Mouse (Mus musculus) embryo, embryonic 11 days (tissue): ENCODE measurements around the gene Olfr49.

Experiments used
- DNase-seq: peaks from one replicate; pipeline ENCODE4 v3.0.0-alpha.2; 2015

The Olfr49 gene

GRCm38 (mm10) chr14:54260196-54260595 is 24.5 kb downstream of the Olfr49 start:
- DNase-seq: no peak

GRCm38 (mm10) chr14:54259722-54260085 is 25.0 kb downstream of the Olfr49 start:
- no peak for DNase-seq

DNA sequence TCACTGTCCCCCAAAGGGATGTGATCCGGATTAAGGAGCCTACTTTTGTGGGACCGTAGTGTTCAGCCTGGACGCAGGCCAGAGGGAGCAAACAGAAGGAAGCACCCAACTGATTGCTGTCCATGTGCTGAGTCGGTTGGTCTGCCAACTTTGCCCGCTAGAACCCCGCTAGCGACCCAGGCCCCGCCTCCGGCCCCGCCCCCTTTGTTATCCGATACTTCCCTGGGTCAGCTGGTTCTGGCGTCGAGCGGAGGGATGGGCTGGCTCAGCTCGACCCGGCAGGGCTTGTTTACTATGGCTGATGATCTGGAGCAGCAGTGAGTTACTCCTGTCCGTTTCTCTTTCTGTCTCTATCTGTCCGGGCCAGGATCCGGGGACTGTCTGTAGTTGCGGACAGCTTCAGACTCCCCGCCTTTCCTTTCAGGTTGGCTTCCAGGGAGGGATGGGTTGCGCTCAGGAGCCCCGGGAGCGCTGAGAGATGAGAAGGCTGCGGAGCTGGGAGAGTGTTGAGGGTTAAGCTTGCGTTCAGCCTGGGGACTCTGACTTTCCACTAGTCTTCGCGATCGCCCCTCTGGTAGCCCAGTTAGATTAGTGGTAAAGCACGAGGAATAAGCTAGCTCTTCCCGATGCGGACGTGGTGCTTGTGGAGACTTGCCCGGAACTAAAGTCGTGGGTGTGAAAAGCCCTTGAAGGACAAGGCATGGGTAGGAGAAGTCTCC is 25.6 kb downstream of the Olfr49 start:
- DNase-seq: peak; percentile 94

GRCm38 (mm10) chr14:54258131-54258670 is 26.5 kb downstream of the Olfr49 start:
- no peak for DNase-seq

DNA sequence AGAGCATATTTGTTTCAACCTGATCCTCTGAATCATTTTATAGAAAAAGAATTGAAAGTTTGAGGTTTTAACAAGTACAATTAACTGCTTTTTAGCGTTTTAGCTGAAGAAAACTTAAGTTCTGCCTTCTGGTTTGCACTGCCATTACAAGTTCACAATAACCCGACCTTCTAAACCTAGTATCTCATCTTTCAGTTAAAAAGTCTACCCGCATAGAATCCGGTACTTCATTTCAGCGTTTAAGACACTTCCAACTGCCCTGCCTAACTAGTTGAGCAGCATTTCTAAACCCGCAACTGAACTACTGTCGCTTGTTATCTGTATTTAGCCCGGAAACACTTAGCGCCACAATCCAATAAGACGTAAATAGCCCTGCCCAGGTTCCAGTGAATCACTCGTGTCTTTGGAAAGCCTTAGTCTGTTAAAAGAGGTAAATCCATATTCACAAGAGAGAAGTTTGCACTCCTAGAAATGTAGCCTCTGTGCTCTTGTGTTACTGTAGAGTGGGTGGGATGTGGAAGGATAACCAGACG is 30.0 kb downstream of the Olfr49 start:
- DNase-seq: no peak

DNA sequence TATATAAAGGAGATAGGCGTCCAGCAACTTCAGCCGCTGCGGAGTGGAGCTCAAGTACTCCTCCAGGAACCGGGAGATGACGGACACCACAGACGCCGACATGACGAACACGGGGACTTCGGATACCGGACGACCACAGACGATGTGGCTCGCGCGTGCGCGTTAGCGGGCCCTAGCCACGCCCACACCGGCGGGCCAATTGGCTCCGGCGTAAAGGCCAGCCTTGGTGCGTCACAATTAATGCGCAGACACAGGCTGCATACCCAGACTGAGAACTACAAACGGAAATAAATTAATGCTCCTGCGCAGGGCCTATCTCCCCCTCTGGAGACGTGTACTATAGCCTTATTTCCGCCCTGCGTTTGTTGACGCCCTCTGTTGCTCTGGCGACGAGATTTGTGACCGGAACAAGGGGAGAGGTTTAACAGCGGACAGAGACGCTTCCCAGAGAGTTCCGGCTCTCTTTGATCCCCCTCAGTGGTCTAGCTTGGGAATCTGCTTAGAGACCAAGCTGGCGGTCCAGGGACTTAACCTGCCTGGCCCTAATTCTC is 30.9 kb downstream of the Olfr49 start, which contains the start of the genes Dad1 and Abhd4:
Gene Dad1 (minus strand): TSS at position 364 of the 551 bp plus-strand sequence.
Gene Abhd4 (plus strand): TSS at position 448 of the 551 bp plus-strand sequence.
- DNase-seq: peak; percentile 97

DNA sequence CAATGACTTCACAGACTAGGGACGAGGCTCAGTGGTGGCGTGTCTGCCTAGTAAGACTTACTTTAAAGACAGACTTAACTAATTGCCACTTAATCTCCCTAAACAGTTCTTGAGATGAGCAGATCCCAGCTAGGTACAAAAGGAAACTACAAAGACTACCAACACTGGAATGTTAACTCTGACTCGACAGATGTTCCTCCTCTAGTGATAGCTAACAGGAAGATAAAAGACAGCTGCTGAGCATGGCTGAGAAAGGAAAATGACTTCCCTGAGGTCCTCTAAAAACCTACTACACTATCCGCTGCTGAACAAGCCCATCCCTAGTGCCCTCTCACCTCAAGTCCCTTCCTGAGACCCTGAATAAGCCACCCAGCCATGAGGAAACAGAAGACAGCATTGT is 34.6 kb downstream of the Olfr49 start:
- no peak for DNase-seq

- DNase-seq: no peak
These were observed 35.4 kb downstream of the Olfr49 start for GRCm38 (mm10) chr14:54249326-54249725.

GRCm38 (mm10) chr14:54246232-54246631 is 38.5 kb downstream of the Olfr49 start:
- no peak for DNase-seq

- DNase-seq: peak; percentile 48
These were observed 40.6 kb downstream of the Olfr49 start for GRCm38 (mm10) chr14:54244183-54244582.

- no peak for DNase-seq
These were observed 44.2 kb downstream of the Olfr49 start for GRCm38 (mm10) chr14:54240542-54240941.

GRCm38 (mm10) chr14:54239002-54239736 is 45.6 kb downstream of the Olfr49 start:
- peak; percentile 82 for DNase-seq

GRCm38 (mm10) chr14:54236881-54237280 is 47.9 kb downstream of the Olfr49 start:
- DNase-seq: no peak

DNA sequence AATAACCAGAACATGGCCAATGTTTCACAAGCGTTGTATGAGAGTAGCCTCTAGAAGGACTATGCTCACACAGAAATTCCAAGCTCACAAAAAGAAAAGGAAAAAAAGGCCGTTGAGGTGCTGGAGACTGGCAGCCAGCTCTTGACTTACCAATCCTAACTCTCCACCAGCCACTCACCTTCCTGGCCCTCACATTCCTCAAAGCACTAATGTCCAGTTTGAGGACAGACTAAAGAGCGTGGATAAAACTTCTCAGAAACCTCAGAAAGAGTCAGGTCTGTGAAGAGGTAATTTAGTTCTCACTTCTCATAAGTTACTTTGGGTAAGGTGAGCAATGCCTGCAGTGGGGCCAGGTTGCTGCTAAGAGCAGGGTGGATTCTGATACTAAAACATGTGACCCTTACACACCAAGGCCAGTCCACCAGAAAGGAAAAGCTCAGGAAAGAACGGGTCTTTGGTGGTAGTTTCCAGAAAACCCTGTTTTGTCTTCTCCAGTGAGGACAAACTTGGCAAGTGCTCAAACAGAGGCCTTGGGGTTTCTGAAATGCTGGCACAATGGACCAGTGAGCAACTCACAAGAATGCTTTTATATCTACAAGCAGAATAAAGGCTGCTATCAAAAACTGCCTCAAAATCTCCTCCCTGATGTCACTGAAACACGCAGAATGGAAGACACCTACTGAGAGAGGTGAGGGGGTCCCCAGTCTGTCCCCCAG is 48.8 kb downstream of the Olfr49 start:
- no peak for DNase-seq

DNA sequence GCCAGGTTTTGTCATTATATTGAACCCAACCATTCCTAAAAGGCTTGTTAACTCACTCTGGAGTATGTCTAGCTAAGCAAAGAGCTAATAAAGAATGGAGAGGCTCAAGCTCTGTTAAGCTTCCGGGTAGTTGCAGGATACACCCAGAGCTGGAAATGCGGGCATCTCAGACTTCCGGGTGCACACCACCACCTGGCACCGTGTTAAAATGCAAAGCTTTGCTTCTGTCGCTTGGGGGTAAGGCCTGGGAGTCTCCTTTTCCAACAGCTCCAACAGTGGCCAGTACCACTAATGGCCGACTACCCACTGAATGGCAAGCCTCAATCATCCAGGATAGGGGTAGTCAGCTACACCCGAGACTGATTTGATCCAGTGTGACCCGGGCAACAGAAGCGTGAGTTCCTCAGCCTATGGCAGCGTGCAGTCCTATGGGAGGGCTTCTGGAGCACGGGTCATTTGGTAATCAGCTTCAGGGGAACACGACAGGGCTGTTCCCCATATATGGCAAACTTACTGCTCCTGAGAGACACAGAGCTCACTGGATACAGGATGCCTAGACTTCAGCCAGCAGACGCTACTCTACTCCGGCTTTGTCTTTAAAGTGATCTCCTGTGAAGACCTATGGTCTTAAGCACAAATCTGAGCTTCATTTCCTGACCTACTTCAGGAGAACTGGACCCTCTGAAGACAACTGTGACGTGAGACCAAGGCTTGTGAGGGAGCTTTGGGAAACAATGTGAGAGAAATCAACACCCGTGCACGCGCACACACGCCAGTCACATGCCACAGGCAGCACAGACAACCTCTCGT is 50.3 kb downstream of the Olfr49 start:
- no peak for DNase-seq

DNA sequence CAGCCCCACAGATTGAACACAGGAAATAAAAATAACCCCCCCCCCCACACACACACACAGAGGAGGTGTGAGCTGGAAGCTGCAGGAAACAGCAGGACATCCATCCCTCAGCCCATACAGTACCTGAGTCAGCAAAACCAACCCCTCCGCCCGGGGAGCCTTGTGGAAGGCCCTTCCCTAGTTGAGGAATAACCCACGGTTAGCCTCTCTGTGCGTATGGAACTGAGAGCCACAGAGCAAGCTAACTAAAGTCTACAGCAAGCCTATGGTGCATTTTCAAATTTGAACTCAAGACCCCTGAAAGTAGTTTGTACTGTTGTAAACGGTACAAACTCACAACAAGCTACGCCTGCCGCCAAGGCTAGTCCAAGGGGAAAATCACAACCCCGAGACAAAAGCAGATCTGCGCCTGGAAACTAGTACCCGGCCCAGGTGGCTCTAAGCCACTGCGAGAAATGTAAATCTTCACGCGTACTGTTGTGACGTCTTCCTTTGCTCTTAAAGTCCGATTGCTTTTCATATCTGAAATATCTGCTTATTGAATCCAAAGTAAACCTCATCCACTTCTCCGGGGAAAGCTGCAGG is 51.1 kb downstream of the Olfr49 start:
- DNase-seq: no peak

GRCm38 (mm10) chr14:54232811-54233558 is 51.8 kb downstream of the Olfr49 start:
- peak; percentile 36 for DNase-seq

DNA sequence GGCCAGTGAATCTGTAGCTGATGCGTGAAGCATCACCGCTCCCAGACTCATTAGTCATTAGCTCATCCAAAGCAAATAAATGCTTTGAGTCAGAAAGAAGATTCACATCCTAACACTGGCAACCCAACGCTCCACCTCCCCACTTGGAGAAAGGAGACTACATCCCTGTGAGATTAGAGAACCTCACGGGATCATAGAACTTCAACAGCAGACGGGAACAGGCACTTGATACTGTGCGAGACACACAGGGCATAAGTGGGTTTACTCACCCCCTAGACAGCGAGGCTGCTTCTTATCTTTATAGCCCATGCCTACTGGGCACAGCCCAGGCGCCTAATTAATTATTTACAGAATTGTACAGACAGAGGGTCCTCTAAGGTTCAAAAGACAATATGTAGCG is 52.6 kb downstream of the Olfr49 start:
- DNase-seq: no peak

DNA sequence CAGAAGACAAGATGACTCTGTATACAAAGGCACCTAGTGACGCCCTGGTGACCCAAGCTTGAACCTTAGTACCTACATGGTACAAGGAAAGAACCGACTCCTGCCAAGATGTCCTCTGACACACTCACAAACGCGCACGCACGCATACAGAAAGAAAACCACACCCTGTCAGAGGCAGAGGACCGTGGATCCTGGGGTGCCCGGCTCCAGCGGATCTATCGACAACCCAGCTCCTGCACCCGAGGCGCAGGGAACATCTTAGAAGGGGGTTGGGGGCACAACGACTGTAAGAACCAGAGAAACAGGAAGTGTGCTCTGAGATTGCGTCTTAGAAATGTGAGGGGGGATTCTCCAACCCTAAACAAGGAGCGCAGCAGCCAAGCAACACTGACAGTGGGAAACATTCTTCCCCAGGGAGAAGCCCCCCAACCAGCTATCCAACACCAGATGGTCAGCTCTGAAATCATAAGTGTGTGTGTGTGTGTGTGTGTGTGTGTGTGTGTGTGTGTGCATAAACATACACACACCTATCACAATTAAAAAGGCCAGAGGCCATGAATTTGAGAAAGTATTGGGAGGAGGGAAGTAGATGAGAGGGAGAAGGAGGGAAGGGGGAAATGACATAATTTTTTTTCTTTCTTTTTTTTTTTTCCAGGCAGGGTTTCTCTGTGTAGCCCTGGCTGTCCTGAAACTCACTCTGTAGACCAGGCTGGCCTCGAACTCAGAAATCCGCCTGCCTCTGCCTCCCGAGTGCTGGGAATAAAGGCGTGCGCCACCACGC is 53.4 kb downstream of the Olfr49 start:
- no peak for DNase-seq

DNA sequence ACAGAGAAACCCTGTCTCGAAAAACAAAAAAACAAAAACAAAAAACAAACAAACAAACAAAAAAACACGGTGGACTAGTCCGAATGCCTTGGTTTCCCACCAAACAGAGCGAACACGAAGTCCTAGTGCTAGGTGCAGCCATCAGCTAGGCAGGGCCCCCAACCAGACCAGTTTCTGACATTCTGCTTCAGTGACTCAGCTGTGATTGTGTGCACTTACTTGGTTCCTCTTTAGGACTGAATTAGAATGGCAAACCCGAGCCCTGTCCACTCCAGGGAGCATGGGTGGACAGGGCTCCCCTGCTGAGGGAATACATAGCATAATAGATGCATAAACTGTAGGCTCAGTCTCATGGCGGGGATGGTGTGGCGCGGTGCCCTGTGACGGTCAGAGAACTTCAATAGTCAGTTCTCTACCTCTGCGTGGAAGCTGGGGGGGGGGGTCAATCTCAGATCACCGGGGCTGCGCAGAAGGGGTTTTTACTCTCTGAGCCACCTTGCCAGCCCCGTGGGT is 54.0 kb downstream of the Olfr49 start:
- no peak for DNase-seq
